Mouse (Mus musculus): ENCODE measurements around the gene Nnmt. TPM values are rescaled to one million over a fixed set of nuclear protein-coding genes. Genes with fewer than 3 reads are reported as not detected.

The Nnmt gene
- total and polyA plus RNA-seq, 3 experiments = not detected

DNA sequence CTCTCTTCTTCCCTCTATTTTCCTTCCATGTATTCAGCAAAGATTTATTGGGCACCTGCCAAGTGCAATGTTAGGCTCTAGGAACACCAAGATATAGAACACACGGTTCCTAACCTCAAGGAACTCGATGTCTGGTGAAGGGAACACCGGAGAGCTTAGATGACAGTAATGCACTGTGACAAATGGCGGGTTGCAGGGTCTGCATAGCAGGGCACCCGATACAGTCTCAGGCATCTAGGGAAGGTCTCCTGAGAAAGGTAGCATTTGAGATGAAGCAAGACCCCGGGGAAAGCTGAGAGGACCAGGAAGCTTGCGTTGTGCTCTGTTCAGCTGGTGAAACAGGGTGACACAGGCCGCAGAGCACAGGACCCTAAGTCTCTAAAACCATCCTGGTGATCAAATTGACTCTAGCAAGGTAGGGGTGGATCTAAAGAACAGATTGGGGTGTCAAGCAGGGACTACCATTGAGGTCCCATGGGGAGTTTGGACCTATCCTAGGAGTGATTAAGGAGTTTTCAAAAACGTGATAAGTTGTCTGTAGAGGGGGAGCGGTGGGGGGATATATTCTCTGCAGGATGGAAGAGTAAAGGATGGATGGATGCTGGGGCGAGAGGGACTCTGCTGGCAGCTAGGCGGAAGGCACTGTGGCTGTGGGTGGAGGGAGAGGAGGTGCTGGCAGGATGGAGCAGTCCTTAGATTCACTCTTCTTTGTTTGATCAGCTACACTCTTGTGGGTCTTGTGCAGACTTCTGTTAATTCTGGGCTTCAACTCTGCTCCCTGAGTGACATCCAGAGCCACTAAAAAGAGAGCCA is 43.5 kb upstream of the Nnmt start:
- Histone ChIP-seq H3K79me2 (replicated peaks; ENCODE audit: control insufficient read depth, extremely low read depth, insufficient read depth, poor library complexity, severe bottlenecking) (no peaks in the 10 kb centered on the region), H3K36me3 (replicated peaks in 1 of 2; ENCODE audit: control insufficient read depth in 1 of 2, insufficient read depth in 1 of 2, low read length in 1 of 2) (no peaks in the 10 kb centered on the region), H3K9me3 (replicated peaks; ENCODE audit: low read length) (peaks cover 12% of the 10 kb centered on the region), H3K27me3 (replicated peaks) (no peaks in the 10 kb centered on the region), H3K4me2 (ENCODE audit: insufficient read depth, low read depth, poor library complexity, severe bottlenecking) (no peak overlapping the region), H3K4me1 (ENCODE audit: control insufficient read depth in 1 of 2, insufficient read depth in 2 of 2) (peaks cover 0 to 10% of the 10 kb centered on the region in 2 experiments; a peak in 2 of 4 replicates), H3K9ac (ENCODE audit: insufficient read depth, low read depth) (no peak overlapping the region), H3K4me3 (replicated peaks in 1 of 3; ENCODE audit: low read depth in 2 of 3, low read length in 2 of 3, poor library complexity in 1 of 3) (no peak overlapping the region), H3K27ac (ENCODE audit: insufficient read depth, low read depth) (no peak overlapping the region)
- TF ChIP-seq GABPA (IDR thresholded peaks at IDR 0.05; ENCODE audit: insufficient replicate concordance, low read depth, low read length) = no peak
- no peak for TF ChIP-seq UBTF (IDR thresholded peaks at IDR 0.05; ENCODE audit: low read depth, low read length)
- no peak for TF ChIP-seq RAD21 (IDR thresholded peaks at IDR 0.05; ENCODE audit: low read depth, low read length)
- TF ChIP-seq HCFC1 (IDR thresholded peaks at IDR 0.05; ENCODE audit: low read depth, low read length) = no peak
- no peak for TF ChIP-seq MYC (IDR thresholded peaks at IDR 0.05; ENCODE audit: low read depth, low read length)
- no peak for TF ChIP-seq ZC3H11A (IDR thresholded peaks at IDR 0.05; ENCODE audit: low read depth, low read length)
- no peak for TF ChIP-seq USF1 (IDR thresholded peaks at IDR 0.05; ENCODE audit: low read depth, low read length)
- no peak for TF ChIP-seq CHD1 (IDR thresholded peaks at IDR 0.05; ENCODE audit: low read depth, low read length)
- no peak for TF ChIP-seq JUND (conservative IDR thresholded peaks at IDR 0.05; ENCODE audit: low read depth, low read length)
- no peak for TF ChIP-seq ZMIZ1 (IDR thresholded peaks at IDR 0.05; ENCODE audit: low read depth, low read length)
- TF ChIP-seq KAT2A (IDR thresholded peaks at IDR 0.05; ENCODE audit: insufficient replicate concordance, low read length) = no peak
- no peak for TF ChIP-seq CTCF (conservative IDR thresholded peaks at IDR 0.05 in 1 of 2, IDR thresholded peaks at IDR 0.05 in 1 of 2; ENCODE audit: low read depth in 2 of 2, low read length in 2 of 2)
- TF ChIP-seq E2F4 (IDR thresholded peaks at IDR 0.05; ENCODE audit: insufficient replicate concordance, low read depth, low read length) = no peak
- no peak for TF ChIP-seq CHD2 (IDR thresholded peaks at IDR 0.05; ENCODE audit: low read length)
- no peak for TF ChIP-seq SMC3 (IDR thresholded peaks at IDR 0.05; ENCODE audit: low read depth, low read length)
- dilution Hi-C loops (cut with MboI; ENCODE audit: extremely low pct_ligation_motif_present, extremely low pct_unique_long_range_greater_than_20kb, low sequenced_read_pairs) (no loop called here), in situ Hi-C loops (cut with MboI; ENCODE audit: low pct_ligation_motif_present, low pct_unique_long_range_greater_than_20kb, low sequenced_read_pairs) (loop anchor here (5.0 to 25.0 kb wide), 3 partner anchors 214 to 839 kb away; partner anchors contain the start of gene Ttc12)
- DNase-seq (ENCODE audit: extremely low read depth) = no peak

DNA sequence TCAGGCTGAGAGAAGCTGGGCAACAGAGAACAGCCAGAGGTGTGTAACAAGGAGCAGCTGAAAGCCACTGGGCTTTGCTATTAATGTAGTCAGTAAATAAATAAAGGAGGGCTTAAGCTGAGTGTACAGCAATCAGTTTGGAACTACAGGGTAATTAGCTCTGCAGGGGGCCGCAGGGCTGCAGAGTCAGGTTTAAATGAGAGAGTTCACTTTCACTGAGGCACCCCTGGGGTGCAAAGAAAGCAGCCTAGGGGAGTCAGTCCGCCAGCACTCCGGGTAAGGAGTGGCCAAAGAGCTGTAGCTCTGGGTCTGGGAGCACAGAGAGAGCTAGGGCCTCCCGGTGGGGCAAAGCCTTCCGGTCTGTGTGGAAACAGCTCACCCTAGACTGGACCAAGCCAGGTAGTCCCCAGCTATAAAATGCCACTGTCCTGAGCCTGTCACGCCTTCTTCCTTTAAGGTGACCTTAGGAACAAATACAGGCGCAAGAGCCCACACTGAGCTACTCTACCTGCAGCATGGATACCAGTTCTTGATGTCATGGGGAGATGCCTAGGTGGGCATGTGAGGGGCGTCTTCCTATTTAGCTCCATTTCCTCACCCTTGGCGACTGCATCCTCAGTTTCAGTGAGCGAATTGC is 42.8 kb upstream of the Nnmt start:
- no peak overlapping the region for H3K9ac ChIP-seq (ENCODE audit: insufficient read depth, low read depth)
- in situ Hi-C loops (cut with MboI; ENCODE audit: low pct_ligation_motif_present, low pct_unique_long_range_greater_than_20kb, low sequenced_read_pairs) (loop anchor here (5.0 to 25.0 kb wide), 3 partner anchors 215 to 840 kb away; partner anchors contain the start of gene Ttc12), dilution Hi-C loops (cut with MboI; ENCODE audit: extremely low pct_ligation_motif_present, extremely low pct_unique_long_range_greater_than_20kb, low sequenced_read_pairs) (no loop called here)
- H3K27ac ChIP-seq (ENCODE audit: insufficient read depth, low read depth) = no peak overlapping the region
- no peak for TF ChIP-seq KAT2A (IDR thresholded peaks at IDR 0.05; ENCODE audit: insufficient replicate concordance, low read length)
- no peak for TF ChIP-seq BHLHE40 (IDR thresholded peaks at IDR 0.05; ENCODE audit: low read depth, low read length)
- TF ChIP-seq USF1 (IDR thresholded peaks at IDR 0.05; ENCODE audit: low read depth, low read length) = no peak
- no peak for TF ChIP-seq CHD2 (IDR thresholded peaks at IDR 0.05; ENCODE audit: low read length)
- TF ChIP-seq EP300 (IDR thresholded peaks at IDR 0.05; ENCODE audit: low read length) = no peak
- TF ChIP-seq SMC3 (IDR thresholded peaks at IDR 0.05; ENCODE audit: low read depth, low read length) = no peak
- TF ChIP-seq ZC3H11A (IDR thresholded peaks at IDR 0.05; ENCODE audit: low read depth, low read length) = no peak
- TF ChIP-seq MYC (IDR thresholded peaks at IDR 0.05; ENCODE audit: low read depth, low read length) = no peak
- no peak for TF ChIP-seq MXI1 (IDR thresholded peaks at IDR 0.05; ENCODE audit: low read depth, low read length)
- no peak for TF ChIP-seq ELF1 (IDR thresholded peaks at IDR 0.05; ENCODE audit: low read depth, low read length)
- TF ChIP-seq TBP (conservative IDR thresholded peaks at IDR 0.05; ENCODE audit: low read depth, low read length) = no peak
- no peak for TF ChIP-seq PAX5 (IDR thresholded peaks at IDR 0.05; ENCODE audit: low read length)
- no peak for TF ChIP-seq MAZ (IDR thresholded peaks at IDR 0.05; ENCODE audit: low read depth, low read length)
- TF ChIP-seq RAD21 (IDR thresholded peaks at IDR 0.05; ENCODE audit: low read depth, low read length) = no peak
- TF ChIP-seq TCF12 (IDR thresholded peaks at IDR 0.05; ENCODE audit: low read depth, low read length) = no peak
- TF ChIP-seq HCFC1 (IDR thresholded peaks at IDR 0.05; ENCODE audit: low read depth, low read length) = no peak
- no peak for TF ChIP-seq GABPA (IDR thresholded peaks at IDR 0.05; ENCODE audit: insufficient replicate concordance, low read depth, low read length)
- no peak for TF ChIP-seq CHD1 (IDR thresholded peaks at IDR 0.05; ENCODE audit: low read depth, low read length)
- TF ChIP-seq JUN (IDR thresholded peaks at IDR 0.05; ENCODE audit: insufficient read depth, low read depth, low read length) = no peak
- H3K4me2 ChIP-seq (ENCODE audit: insufficient read depth, low read depth, poor library complexity, severe bottlenecking) = no peak overlapping the region
- no peaks in the 10 kb centered on the region for H3K27me3 ChIP-seq (replicated peaks)
- H3K36me3 ChIP-seq (replicated peaks in 1 of 2; ENCODE audit: control insufficient read depth in 1 of 2, insufficient read depth in 1 of 2, low read length in 1 of 2) = no peaks in the 10 kb centered on the region
- no peak for DNase-seq (ENCODE audit: extremely low read depth)
- H3K79me2 ChIP-seq (replicated peaks; ENCODE audit: control insufficient read depth, extremely low read depth, insufficient read depth, poor library complexity, severe bottlenecking) = no peaks in the 10 kb centered on the region
- H3K4me3 ChIP-seq (replicated peaks in 1 of 3; ENCODE audit: low read depth in 2 of 3, low read length in 2 of 3, poor library complexity in 1 of 3) = no peak overlapping the region
- H3K9me3 ChIP-seq (replicated peaks; ENCODE audit: low read length) = peaks cover 15% of the 10 kb centered on the region
- H3K4me1 ChIP-seq (ENCODE audit: control insufficient read depth in 1 of 2, insufficient read depth in 2 of 2) = peaks cover 0 to 10% of the 10 kb centered on the region in 2 experiments; a peak in 2 of 4 replicates
